Mouse (Mus musculus) adrenal gland, adult (tissue): ENCODE measurements at regions not wholly inside any gene's neighbourhood (a gene's known extent, or its start where the extent isn't known, plus 50 kb on each side); places are given as distances from the start of the nearest gene placed in this dataset.

Experiments used
- DNase-seq, 2 experiments: peaks; one replicate each; pipeline ENCODE4 v3.0.0; 2022 to 2023; ENCODE audit warnings: low spot score in 1 of 2; ENCODE audit not compliant: inconsistent age in 2 of 2

DNA sequence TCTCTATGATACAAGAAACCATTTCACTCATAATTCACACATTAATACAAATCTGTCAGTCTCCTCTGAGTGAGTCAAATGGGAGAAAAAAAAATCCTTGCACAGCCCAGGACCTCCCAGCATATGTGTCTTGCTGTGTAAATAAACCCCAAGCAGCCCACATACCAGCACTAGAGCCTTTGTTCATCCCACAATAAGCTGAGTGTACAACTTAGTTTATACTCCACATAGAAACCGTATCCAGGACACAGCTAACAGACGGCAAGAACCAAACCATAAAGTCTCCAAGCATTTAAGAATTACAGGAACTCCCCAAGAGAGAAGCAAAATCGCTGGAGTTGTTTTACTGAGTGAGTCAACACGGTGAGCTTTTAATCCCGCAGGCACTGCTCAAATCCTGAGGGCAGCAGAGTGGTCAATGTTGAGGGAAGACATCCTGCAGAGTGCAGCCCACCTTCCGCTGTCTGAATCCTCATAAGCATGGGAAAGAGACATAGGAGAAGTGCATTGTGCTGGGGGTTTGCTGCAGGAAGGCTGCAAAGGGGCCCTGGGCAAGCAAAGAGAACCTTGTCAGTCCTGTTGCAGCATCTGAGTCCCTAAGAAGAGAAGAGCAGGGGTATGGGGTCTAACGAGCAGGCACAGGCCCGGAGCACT, 436.4 kb downstream of the Tns3 start:
- DNase-seq = no peak

DNA sequence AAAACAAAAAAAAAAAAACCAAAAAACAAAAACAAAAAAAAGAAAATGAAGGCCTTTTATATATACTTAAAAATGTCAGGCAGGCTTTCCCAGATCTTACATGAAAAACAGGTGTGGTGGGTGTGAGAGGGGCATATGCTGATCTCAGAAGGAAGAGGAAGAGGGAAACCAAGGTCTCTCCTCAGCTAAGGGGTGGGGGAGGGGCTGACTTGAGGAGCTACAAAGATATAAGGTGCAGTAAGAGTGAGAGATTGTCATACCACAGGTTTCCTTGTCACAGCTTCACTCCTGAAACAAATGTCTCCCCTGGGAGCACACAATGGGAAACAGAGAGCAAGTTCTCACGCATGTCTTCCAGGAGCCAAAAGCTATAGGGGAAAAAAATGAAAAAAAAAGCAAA, 440.0 kb downstream of the Tns3 start:
- DNase-seq = no peak

DNA sequence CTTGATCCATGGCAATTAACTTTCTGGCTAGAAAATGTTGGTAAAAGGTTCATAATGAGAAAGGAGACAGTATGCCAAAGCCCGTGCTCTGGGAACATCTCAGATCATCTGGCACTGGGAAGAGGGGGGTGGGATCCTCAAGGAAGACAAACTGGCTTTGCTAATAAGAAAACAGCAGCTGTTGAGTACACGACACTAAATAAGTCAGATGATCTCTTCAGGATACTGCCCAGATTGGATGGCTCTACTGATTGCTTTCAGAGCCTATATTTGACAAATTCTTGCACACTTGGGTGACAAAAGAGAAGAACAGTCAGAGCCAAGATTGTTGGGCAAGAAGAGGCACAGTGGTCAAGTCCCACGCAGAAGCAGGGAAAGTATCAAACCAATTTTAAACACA, 443.7 kb downstream of the Tns3 start:
- no peak for DNase-seq

DNA sequence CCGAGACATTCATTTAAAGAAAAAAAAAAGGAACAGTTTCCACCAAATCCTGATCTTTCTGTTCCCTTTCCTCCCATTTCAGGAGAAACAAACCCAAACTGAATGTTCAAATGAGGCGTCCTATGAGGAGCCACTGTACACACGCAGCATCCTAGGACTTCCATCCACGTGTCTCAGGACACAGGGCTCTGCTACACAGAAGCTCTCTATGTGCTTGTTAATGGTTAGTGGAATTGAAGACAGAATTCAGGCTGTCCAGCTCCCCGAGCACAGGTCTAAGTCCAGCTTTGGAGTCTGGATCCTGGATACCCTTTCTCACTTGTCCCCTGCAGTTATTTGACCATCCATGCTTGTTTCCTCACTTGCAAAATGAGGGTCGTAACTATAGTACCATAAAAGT, 444.4 kb downstream of the Tns3 start:
- no peak for DNase-seq

DNA sequence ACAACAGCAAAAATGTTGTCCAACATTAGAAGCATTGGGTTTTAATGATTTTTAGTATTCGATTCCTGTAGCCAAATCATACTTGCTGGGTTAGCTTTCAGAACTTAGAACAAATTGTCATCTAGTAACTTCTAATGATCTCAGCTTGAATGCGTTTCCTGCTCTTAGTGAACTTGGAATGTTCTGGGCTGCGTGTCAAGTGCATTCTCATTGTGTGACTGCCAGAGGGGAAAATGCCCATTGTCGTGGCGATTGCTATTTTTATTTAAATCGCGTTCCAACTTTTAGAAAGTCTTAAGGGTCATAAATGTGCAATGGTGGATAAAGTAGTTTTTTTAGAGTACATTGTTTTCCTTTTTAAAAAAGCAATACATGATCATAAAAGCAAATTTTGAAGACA, 448.7 kb downstream of the Tns3 start:
- peak in 1 of 2 experiments; percentile 53 for DNase-seq

DNA sequence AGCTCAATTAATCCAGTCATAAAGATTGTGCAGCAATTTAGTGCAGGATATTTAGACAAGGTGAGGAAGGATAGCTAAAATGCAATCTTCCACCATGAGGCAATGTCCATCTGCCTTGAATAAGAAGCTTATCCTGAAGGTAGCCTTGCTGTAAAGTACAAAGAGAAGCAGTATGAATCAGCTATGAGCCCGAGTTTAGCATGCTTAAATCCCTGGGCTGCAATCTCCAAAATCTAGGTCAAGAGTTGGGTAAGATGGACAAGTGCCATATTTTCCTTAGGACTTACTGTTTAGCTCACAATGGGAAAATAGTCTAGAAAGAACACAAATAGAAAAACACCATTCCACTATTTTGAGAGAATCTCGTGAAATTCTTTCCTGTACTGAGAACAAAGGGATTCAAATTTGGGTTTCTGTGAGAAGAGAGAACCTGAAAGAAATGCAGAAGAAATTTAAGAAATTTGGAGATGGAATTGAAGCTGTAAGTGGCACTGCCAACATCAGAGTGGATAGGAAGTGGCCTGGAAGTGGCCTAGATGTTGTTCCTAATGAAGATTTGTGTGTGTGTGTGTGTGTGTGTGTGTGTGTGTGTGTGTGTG, 449.9 kb downstream of the Tns3 start:
- peak in 1 of 2 experiments; percentile 73 for DNase-seq

DNA sequence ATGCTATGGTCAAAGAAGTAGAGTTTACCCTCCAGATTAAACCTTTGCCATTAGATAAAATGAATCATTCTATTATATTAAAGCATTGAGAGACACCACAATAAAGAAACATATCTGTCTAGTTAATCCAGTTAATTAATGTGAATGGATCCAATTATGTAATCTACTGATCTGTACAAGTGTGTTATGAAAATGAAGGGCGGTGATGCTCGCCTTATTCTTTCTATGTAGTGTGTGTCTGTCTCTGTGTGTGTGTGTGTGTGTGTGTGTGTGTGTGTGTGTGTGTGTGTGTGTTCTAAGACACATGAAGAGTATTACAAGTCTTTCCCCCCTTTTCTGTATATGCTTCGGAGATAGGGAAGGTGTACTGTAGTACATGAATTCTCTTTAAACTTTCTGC, 451.2 kb downstream of the Tns3 start:
- no peak for DNase-seq

DNA sequence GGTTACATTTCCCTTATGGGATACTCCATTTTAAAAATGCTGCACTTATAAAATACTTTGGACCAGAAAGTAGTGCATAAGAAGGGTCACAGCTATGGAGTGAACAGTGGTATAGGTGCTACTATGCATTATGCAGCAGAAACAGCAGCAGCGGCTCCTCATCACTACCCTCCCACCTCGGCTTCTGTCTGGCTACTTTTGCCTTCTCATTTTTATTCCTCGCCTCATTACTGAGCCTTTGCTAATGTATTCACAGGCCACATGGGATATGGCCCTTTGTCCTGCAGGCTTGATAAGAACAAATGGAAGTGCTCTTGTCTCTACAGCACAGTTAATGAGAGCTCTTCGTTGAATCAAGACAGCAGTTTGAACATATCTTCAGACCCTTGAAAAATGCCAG, 451.6 kb downstream of the Tns3 start:
- DNase-seq = no peak

DNA sequence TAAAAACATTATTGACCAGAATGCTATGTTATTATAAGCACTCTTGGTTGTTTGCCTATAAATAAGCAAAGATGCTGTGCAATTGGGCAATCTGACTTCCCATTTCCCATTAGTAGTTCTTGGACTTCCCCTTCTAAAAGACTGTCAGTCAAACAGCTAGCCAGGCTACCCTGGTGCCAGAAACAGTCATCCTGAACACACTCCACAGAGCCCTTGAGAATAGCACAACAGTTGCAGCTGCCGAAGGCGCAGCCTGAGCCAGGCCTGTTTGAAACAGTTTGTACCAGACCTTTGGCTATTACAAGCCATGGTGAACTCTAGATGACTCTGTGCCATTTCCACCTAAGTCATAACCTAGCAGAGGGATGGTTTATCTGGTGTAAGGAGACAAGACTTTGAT, 455.3 kb downstream of the Tns3 start:
- no peak for DNase-seq

DNA sequence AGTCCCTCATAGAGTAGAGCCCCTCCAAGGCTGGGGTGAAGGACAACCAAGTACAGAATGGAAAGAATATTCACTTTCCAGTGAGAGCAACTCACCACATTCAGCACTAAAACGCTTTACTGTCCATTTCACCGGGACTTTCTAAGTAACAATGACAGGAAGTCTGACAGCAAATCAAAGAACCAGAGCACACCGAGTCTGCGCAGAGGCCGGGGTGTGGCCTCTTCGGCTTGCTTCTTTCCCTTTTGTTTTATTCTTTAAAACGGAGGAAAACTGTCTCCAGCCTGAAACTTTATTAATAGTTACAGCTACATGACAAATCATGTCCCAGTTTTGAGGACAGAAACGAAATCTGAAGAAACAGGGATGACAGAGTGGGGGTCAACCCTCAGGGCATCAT, 465.0 kb downstream of the Tns3 start:
- no peak for DNase-seq
